Mouse (Mus musculus): ENCODE data around the gene Sdcbp2.

DNA sequence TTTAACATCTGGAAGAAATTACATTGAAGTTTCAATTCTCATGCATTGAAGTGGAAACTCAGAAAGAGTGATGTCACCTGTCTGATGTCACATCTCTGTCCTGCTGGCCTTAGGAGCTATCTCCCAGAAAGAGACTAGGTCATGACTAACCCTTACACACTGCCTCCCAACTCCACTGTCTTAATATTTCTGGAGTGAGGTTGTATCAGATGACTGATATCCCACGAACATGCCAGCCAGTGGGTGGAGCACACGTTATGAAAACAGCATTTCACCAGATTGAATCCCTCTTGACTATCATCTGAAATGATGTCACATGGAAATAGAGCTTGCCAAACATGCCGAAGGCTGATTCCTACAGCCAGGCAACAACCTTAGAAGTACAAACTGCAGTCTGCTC, 7.4 kb upstream of the Sdcbp2 start:
- TF ChIP-seq POLR2A (IDR thresholded peaks at IDR 0.05; ENCODE audit: borderline replicate concordance, control insufficient read depth, low read depth, low read length) (no peak), CTCF (IDR thresholded peaks at IDR 0.05; ENCODE audit: control insufficient read depth, insufficient read depth, low read length) (no peak)
